Mouse (Mus musculus): Measurements from ENCODE around the gene Tex13c1.

DNA sequence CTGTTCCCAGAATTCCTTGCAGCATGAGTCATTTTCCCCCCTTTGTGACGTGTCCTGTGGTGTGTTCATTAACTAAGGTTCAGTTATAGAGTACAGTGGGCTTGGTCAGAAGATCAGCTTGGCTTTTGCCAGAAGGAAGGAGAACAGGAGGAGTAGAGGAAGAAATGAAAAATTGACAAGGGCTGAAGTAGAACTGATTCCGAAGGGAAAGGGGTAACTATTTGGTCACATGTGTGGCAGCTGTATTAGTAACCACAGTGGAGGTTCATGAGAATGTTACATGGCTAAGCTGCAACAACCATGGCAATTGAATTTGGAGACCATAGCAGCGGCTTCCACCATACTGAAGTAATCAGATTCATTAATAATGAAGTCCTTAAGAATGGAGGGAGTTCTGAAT, at the start of gene Tex13c1:
- TF ChIP-seq CTCF (IDR thresholded peaks at IDR 0.05; ENCODE audit: low read depth) (no peak), EP300 (IDR thresholded peaks at IDR 0.05; ENCODE audit: low read depth) (no peak)
